Mouse (Mus musculus) midbrain, embryonic 11.5 days (tissue): Measurements from ENCODE around the gene Rap1gap. TPM values are rescaled to one million over a fixed set of nuclear protein-coding genes. Genes with fewer than 3 reads are reported as not detected.

Source experiments
- ATAC-seq: fragments of 200-750 bp; cut with Nextera tagmentation; 2 replicates; pipeline ENCODE4 v1.8.0; 2017; ENCODE audit warnings: moderate TSS enrichment, moderate library complexity; ENCODE audit not compliant: low FRiP score
- DNase-seq: peaks from one replicate; pipeline ENCODE4 v3.0.0; 2015; ENCODE audit warnings: low spot score; ENCODE audit errors: missing footprints
- H3K27ac ChIP-seq: fragments of 300-500 bp; sonication (generic); 2 replicates; pipeline ENCODE4 v1.5.1; 2014; ENCODE audit warnings: low read depth, low read length
- H3K27me3 ChIP-seq: fragments of 300-500 bp; sonication (generic); 2 replicates; pipeline ENCODE4 v1.6.1; 2014; ENCODE audit warnings: mild to moderate bottlenecking, low read length, moderate library complexity, mixed read lengths; ENCODE audit not compliant: control insufficient read depth, insufficient read depth
- H3K36me3 ChIP-seq: fragments of 300-500 bp; sonication (generic); 2 replicates; pipeline ENCODE4 v1.6.1; 2014; ENCODE audit warnings: mild to moderate bottlenecking, low read length, moderate library complexity, mixed read lengths; ENCODE audit not compliant: control insufficient read depth, insufficient read depth
- H3K4me1 ChIP-seq: fragments of 300-500 bp; sonication (generic); 2 replicates; pipeline ENCODE4 v1.6.1; 2014; ENCODE audit warnings: low read length; ENCODE audit not compliant: control insufficient read depth, insufficient read depth
- H3K4me2 ChIP-seq: fragments of 300-500 bp; sonication (generic); 2 replicates; pipeline ENCODE4 v1.6.1; 2014; ENCODE audit warnings: mild to moderate bottlenecking, moderate library complexity
- H3K4me3 ChIP-seq: fragments of 300-500 bp; sonication (generic); 2 replicates; pipeline ENCODE4 v1.5.1; 2014; ENCODE audit warnings: low read depth, low read length
- H3K9ac ChIP-seq: fragments of 300-500 bp; sonication (generic); 2 replicates; pipeline ENCODE4 v1.6.1; 2014; ENCODE audit warnings: low read length
- H3K9me3 ChIP-seq: fragments of 300-500 bp; sonication (generic); 2 replicates; pipeline ENCODE4 v1.6.1; 2016; ENCODE audit warnings: low read length; ENCODE audit not compliant: control insufficient read depth
- WGBS: fragments of 180-500 bp; shearing (Covaris S2); extraction: QIAGEN DNeasy Blood & Tissue Kit; methylation state at CpG from one replicate; pipeline ENCODE4 v1.1.7; 2014; 5-methylcytosine and 5-hydroxymethylcytosine counted together
- polyA plus RNA-seq: library from polyadenylated mRNA; unstranded; fragments of >200 nt; fragmentation: Nextera tagmentation; extraction: Ambion mirVana; gene quantifications from 2 replicates; pipeline ENCODE4 v1.2.1, GENCODE M21; 2014

The Rap1gap gene
- 4.6 and 4.9 TPM in 2 replicates for polyA plus RNA-seq

- Histone ChIP-seq H3K27ac (no peak within 1 kb of the TSS), H3K9me3 (no peaks in the 10 kb centered on the region), H3K4me1 (peaks cover 7% of the 10 kb centered on the region), H3K27me3 (peaks cover 16% of the 10 kb centered on the region), H3K9ac (peak within 1 kb of the TSS; percentile 72), H3K36me3 (no peaks in the 10 kb centered on the region), H3K4me2 (peak within 1 kb of the TSS; percentile 98), H3K4me3 (peak within 1 kb of the TSS; percentile 60)
- ATAC-seq = peak; percentile 65
- WGBS = under 1% methylated on average over 29 of the region's 44 CpGs
- DNase-seq = peak; percentile 89
These were observed at the start of gene Rap1gap for GRCm38 (mm10) chr4:137664433-137664979. TSS of gene Rap1gap (plus strand) at chr4:137664726.

GRCm38 (mm10) chr4:137622847-137623246 lies 41.7 kb upstream of the Rap1gap start:
- DNase-seq (no peak), ATAC-seq (no peak)
- H3K4me3 ChIP-seq = no peak overlapping the region
- no peak overlapping the region for H3K4me2 ChIP-seq
- H3K9ac ChIP-seq = no peak overlapping the region
- no peaks in the 10 kb centered on the region for H3K9me3 ChIP-seq
- H3K27ac ChIP-seq = no peak overlapping the region
- no peaks in the 10 kb centered on the region for H3K27me3 ChIP-seq
- whole genome bisulfite sequencing = 94% methylated on average over 8 of the region's 8 CpGs
- H3K4me1 ChIP-seq = no peaks in the 10 kb centered on the region
- peaks cover 7% of the 10 kb centered on the region for H3K36me3 ChIP-seq

DNA sequence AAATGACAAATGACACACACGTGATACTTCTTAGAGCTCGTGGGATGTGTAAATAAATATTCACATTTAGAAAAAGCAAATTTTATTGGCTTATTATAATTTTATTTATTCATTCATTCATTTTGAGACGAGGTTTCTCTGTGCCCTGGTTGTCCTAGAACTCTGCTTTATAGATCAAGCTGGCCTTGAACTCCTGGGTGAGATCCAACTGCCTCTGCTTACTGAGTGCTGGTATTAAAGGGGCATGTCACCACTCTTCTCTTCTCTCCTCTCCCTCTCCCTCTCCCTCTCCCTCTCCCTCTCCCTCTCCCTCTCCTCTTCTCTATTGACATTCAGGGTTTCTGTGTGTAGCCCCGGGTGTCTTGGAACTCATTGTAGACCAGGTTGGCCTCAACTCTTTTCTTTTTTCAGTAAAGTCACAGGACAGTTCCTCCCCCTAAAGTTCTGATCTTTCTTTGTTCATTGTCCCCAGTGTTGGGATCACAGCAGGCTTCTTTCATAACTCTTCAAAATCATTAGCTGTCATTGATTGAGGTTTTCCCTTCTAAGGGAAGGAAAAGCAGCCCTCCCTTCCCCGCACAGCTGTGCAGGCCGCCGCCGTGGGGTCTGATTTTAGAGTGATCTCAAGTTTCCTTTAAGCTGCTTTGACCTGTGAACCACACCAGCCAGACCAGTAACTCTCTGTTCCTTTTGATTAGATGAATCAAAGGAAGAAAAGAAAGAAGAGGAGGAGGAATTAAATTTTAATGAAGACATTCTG lies 36.9 kb upstream of the Rap1gap start:
- Histone ChIP-seq H3K4me3 (no peak overlapping the region), H3K9ac (no peak overlapping the region), H3K9me3 (no peaks in the 10 kb centered on the region), H3K4me2 (no peak overlapping the region), H3K4me1 (no peaks in the 10 kb centered on the region), H3K27ac (peak overlapping the region; percentile 9; the same call in 1 of the 2 replicates), H3K27me3 (no peaks in the 10 kb centered on the region), H3K36me3 (peaks cover 17% of the 10 kb centered on the region)
- no peak for ATAC-seq
- 44% methylated on average over 8 of the region's 8 CpGs for WGBS
- DNase-seq = no peak

GRCm38 (mm10) chr4:137628400-137628799 lies 36.1 kb upstream of the Rap1gap start:
- Histone ChIP-seq H3K36me3 (peaks cover 14% of the 10 kb centered on the region), H3K4me1 (no peaks in the 10 kb centered on the region), H3K9ac (no peak overlapping the region), H3K27ac (no peak overlapping the region), H3K27me3 (no peaks in the 10 kb centered on the region), H3K4me2 (no peak overlapping the region), H3K4me3 (no peak overlapping the region), H3K9me3 (no peaks in the 10 kb centered on the region)
- DNase-seq (no peak), ATAC-seq (no peak)
- 74% methylated on average over 6 of the region's 6 CpGs for WGBS

- H3K9ac ChIP-seq = no peak overlapping the region
- H3K36me3 ChIP-seq = peaks cover 17% of the 10 kb centered on the region; the same call in 1 of the 2 replicates
- H3K27ac ChIP-seq = no peak overlapping the region
- ATAC-seq (no peak), DNase-seq (no peak)
- H3K9me3 ChIP-seq = no peaks in the 10 kb centered on the region
- no peaks in the 10 kb centered on the region for H3K27me3 ChIP-seq
- no peak overlapping the region for H3K4me2 ChIP-seq
- no peak overlapping the region for H3K4me3 ChIP-seq
- no peaks in the 10 kb centered on the region for H3K4me1 ChIP-seq
- WGBS = 92% methylated on average over 7 of the region's 7 CpGs
These were observed 35.2 kb upstream of the Rap1gap start for GRCm38 (mm10) chr4:137629354-137629753.

DNA sequence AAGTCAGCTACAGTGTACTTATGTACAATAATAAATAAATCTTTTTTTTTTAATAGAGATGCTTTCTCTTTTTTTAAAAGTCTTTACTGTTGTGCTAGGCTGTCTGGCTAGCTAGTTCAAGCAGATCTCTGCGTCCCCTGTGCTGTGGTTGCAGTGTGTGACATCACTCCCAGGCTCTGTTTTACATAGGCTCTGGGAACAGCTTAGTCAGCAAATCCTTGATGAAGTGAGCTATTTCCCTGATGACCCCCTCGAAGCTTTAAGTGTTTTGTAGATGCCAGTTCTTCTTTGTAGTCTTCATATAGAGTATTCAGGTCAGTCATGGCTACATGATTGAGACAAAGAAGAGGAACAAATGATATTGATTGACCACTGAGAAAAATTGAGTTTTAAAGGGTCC lies 34.4 kb upstream of the Rap1gap start:
- no peak overlapping the region for H3K4me3 ChIP-seq
- 91% methylated on average over 2 of the region's 2 CpGs for WGBS
- H3K9me3 ChIP-seq = no peaks in the 10 kb centered on the region
- no peak overlapping the region for H3K27ac ChIP-seq
- H3K9ac ChIP-seq = no peak overlapping the region
- H3K4me2 ChIP-seq = no peak overlapping the region
- DNase-seq = no peak
- H3K36me3 ChIP-seq = peaks cover 21% of the 10 kb centered on the region; the same call in 1 of the 2 replicates
- H3K4me1 ChIP-seq = no peaks in the 10 kb centered on the region
- no peaks in the 10 kb centered on the region for H3K27me3 ChIP-seq
- no peak for ATAC-seq

GRCm38 (mm10) chr4:137631596-137631995 lies 32.9 kb upstream of the Rap1gap start:
- H3K4me3 ChIP-seq = no peak overlapping the region
- H3K27me3 ChIP-seq = no peaks in the 10 kb centered on the region
- no peaks in the 10 kb centered on the region for H3K4me1 ChIP-seq
- 81% methylated on average over 3 of the region's 3 CpGs for WGBS
- peaks cover 26% of the 10 kb centered on the region; the same call in 1 of the 2 replicates for H3K36me3 ChIP-seq
- no peak for DNase-seq
- no peak for ATAC-seq
- H3K9ac ChIP-seq = no peak overlapping the region
- no peaks in the 10 kb centered on the region for H3K9me3 ChIP-seq
- no peak overlapping the region for H3K4me2 ChIP-seq
- no peak overlapping the region for H3K27ac ChIP-seq

DNA sequence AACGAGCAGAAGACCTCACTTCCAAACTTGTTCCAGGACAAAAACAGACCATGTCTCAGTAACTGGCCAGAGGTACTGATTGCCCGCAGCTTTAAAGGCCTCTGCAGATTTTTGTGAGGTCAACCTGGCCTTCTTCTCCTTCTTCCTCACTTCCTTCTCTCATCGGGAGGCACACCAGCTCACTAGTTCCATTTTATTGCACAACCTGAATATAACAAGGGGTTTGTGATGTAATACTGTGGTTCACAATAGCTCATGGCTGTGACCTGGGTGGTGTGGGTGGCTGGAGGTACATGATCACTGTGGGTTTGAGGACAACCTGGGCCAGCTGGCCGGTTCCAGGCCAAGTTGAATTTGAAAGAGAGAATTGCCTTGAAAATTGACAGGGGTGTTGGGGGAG lies 31.1 kb upstream of the Rap1gap start:
- H3K4me1 ChIP-seq = no peaks in the 10 kb centered on the region
- H3K9me3 ChIP-seq = no peaks in the 10 kb centered on the region
- no peak overlapping the region for H3K4me3 ChIP-seq
- no peak overlapping the region for H3K4me2 ChIP-seq
- no peak overlapping the region for H3K9ac ChIP-seq
- H3K27me3 ChIP-seq = no peaks in the 10 kb centered on the region
- 93% methylated on average over 4 of the region's 4 CpGs for WGBS
- DNase-seq (no peak), ATAC-seq (no peak)
- H3K36me3 ChIP-seq = peaks cover 33% of the 10 kb centered on the region
- H3K27ac ChIP-seq = no peak overlapping the region

DNA sequence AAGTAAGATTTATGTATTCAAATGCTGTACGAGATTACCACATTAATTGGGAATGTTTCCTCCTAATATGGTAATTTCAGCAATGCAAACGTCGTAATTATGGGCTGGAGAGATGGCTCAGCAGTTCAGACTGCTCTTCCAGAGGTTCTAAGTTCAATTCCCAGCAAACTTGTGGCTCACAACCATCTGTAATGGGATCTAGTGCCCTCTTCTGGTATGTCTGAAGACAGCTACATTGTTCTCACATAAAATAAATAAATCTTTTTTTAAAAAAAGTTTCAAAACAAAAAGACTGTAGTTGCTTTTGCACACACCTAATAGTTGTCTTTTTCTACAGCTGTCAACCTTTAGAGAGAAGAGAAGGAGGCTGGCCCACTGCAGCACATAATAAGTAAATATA lies 27.9 kb upstream of the Rap1gap start:
- 93% methylated on average over 3 of the region's 3 CpGs for WGBS
- H3K27ac ChIP-seq = no peak overlapping the region
- H3K9ac ChIP-seq = no peak overlapping the region
- DNase-seq (no peak), ATAC-seq (no peak)
- peaks cover 42% of the 10 kb centered on the region for H3K36me3 ChIP-seq
- no peaks in the 10 kb centered on the region for H3K4me1 ChIP-seq
- H3K4me2 ChIP-seq = no peak overlapping the region
- no peak overlapping the region for H3K4me3 ChIP-seq
- H3K9me3 ChIP-seq = no peaks in the 10 kb centered on the region
- no peaks in the 10 kb centered on the region for H3K27me3 ChIP-seq
